Mouse (Mus musculus) spleen, adult 2 months (tissue): ENCODE data around the gene Rapgef2. TPM values are rescaled to one million over a fixed set of nuclear protein-coding genes. Genes with fewer than 3 reads are reported as not detected.

Experiments
- DNase-seq, 2 experiments: peaks; one replicate each; pipeline versions ENCODE4 v3.0.0 to v3.0.0-alpha.2; 2012 to 2021; ENCODE audit warnings: low spot score in 2 of 2, low read depth in 1 of 2
- H3K27ac ChIP-seq: fragments of 200-500 bp; 2 replicates; pipeline ENCODE4 v1.5.1; 2012; ENCODE audit warnings: low read length, inconsistent platforms; ENCODE audit not compliant: insufficient read depth
- H3K27me3 ChIP-seq: fragments of 200-500 bp; 2 replicates; pipeline ENCODE4 v1.6.1; 2012; ENCODE audit warnings: mild to moderate bottlenecking, moderate library complexity, low read length, inconsistent platforms; ENCODE audit not compliant: control insufficient read depth, insufficient read depth
- H3K36me3 ChIP-seq: fragments of 200-500 bp; 2 replicates; pipeline ENCODE4 v1.6.1; 2012; ENCODE audit warnings: mild to moderate bottlenecking, low read length, inconsistent platforms; ENCODE audit not compliant: control insufficient read depth, insufficient read depth
- H3K4me1 ChIP-seq: fragments of 200-500 bp; 2 replicates; pipeline ENCODE4 v1.6.1; 2011; ENCODE audit warnings: inconsistent platforms; ENCODE audit not compliant: control insufficient read depth, insufficient read depth, insufficient read length
- H3K4me3 ChIP-seq: fragments of 200-500 bp; 2 replicates; pipeline ENCODE4 v1.5.1; 2011; ENCODE audit warnings: mild to moderate bottlenecking, inconsistent platforms; ENCODE audit not compliant: insufficient read depth, insufficient read length; ENCODE audit errors: extremely low read depth
- CTCF ChIP-seq: fragments of 200-500 bp; IDR thresholded peaks from 2 replicates; pipeline ENCODE4 v1.5.1; 2011; ENCODE audit warnings: mild to moderate bottlenecking, inconsistent platforms; ENCODE audit not compliant: insufficient read depth, insufficient read length, insufficient replicate concordance; ENCODE audit errors: extremely low read depth
- POLR2A ChIP-seq: fragments of 200-500 bp; IDR thresholded peaks from 2 replicates; pipeline ENCODE4 v1.6.1; 2011; ENCODE audit warnings: low read depth, low read length, inconsistent platforms
- WGBS: fragments of 180-500 bp; shearing (Covaris S2); methylation state at CpG from one replicate; pipeline ENCODE4 v1.1.7; 2018; 5-methylcytosine and 5-hydroxymethylcytosine counted together
- polyA plus RNA-seq: library from polyadenylated mRNA; depleted of rRNA; stranded (reverse); fragments of >200 nt; gene quantifications from 2 replicates; pipeline ENCODE4 v1.2.3, GENCODE M21; 2012

The Rapgef2 gene
- polyA plus RNA-seq, 1 experiment: 4.9 TPM

- Histone ChIP-seq H3K27ac (no peak overlapping the region), H3K36me3 (no peaks in the 10 kb centered on the region), H3K4me1 (no peaks in the 10 kb centered on the region), H3K4me3 (no peak overlapping the region), H3K27me3 (no peaks in the 10 kb centered on the region)
- no peak for DNase-seq
- no peak for TF ChIP-seq CTCF
- no peak for TF ChIP-seq POLR2A
- 45% methylated on average over 2 of the region's 2 CpGs for WGBS
These were observed 246.5 kb downstream of the Rapgef2 start for GRCm38 (mm10) chr3:79039666-79040450.

GRCm38 (mm10) chr3:79039008-79039407, 247.3 kb downstream of the Rapgef2 start:
- Histone ChIP-seq H3K4me3 (no peak overlapping the region), H3K27ac (no peak overlapping the region), H3K36me3 (no peaks in the 10 kb centered on the region), H3K27me3 (no peaks in the 10 kb centered on the region), H3K4me1 (no peaks in the 10 kb centered on the region)
- DNase-seq: no peak
- 86% methylated on average over 2 of the region's 2 CpGs for WGBS
- TF ChIP-seq POLR2A (no peak), CTCF (no peak)

- WGBS: 94% methylated on average over 2 of the region's 2 CpGs
- Histone ChIP-seq H3K27me3 (no peaks in the 10 kb centered on the region), H3K4me3 (no peak overlapping the region), H3K4me1 (no peaks in the 10 kb centered on the region), H3K36me3 (no peaks in the 10 kb centered on the region), H3K27ac (no peak overlapping the region)
- no peak for DNase-seq
- no peak for TF ChIP-seq POLR2A
- no peak for TF ChIP-seq CTCF
These were observed 251.9 kb downstream of the Rapgef2 start for GRCm38 (mm10) chr3:79034457-79034856.

GRCm38 (mm10) chr3:79030855-79031254, 255.5 kb downstream of the Rapgef2 start:
- H3K36me3 ChIP-seq: no peaks in the 10 kb centered on the region
- no peak overlapping the region for H3K27ac ChIP-seq
- no peak for DNase-seq
- 82% methylated on average over 4 of the region's 4 CpGs for WGBS
- H3K27me3 ChIP-seq: no peaks in the 10 kb centered on the region
- H3K4me1 ChIP-seq: no peaks in the 10 kb centered on the region
- TF ChIP-seq CTCF (no peak), POLR2A (no peak)
- no peak overlapping the region for H3K4me3 ChIP-seq

GRCm38 (mm10) chr3:79028153-79028878, 258.0 kb downstream of the Rapgef2 start:
- Histone ChIP-seq H3K27me3 (no peaks in the 10 kb centered on the region), H3K36me3 (no peaks in the 10 kb centered on the region), H3K4me1 (no peaks in the 10 kb centered on the region), H3K27ac (no peak overlapping the region), H3K4me3 (no peak overlapping the region)
- WGBS: 50% methylated on average over 14 of the region's 14 CpGs
- no peak for TF ChIP-seq POLR2A
- TF ChIP-seq CTCF: no peak
- DNase-seq: no peak

- no peak overlapping the region for H3K4me3 ChIP-seq
- no peaks in the 10 kb centered on the region for H3K4me1 ChIP-seq
- no peaks in the 10 kb centered on the region for H3K36me3 ChIP-seq
- 88% methylated on average over 3 of the region's 3 CpGs for WGBS
- TF ChIP-seq CTCF: no peak
- no peak for TF ChIP-seq POLR2A
- DNase-seq: no peak
- no peak overlapping the region for H3K27ac ChIP-seq
- H3K27me3 ChIP-seq: no peaks in the 10 kb centered on the region
These were observed 260.3 kb downstream of the Rapgef2 start for GRCm38 (mm10) chr3:79025983-79026382.

- no peaks in the 10 kb centered on the region for H3K4me1 ChIP-seq
- WGBS: 84% methylated on average over 6 of the region's 6 CpGs
- H3K4me3 ChIP-seq: no peak overlapping the region
- DNase-seq: no peak
- no peaks in the 10 kb centered on the region for H3K27me3 ChIP-seq
- TF ChIP-seq CTCF (no peak), POLR2A (no peak)
- no peak overlapping the region for H3K27ac ChIP-seq
- H3K36me3 ChIP-seq: no peaks in the 10 kb centered on the region
These were observed 262.5 kb downstream of the Rapgef2 start for GRCm38 (mm10) chr3:79023735-79024328.
